Mouse (Mus musculus) ES-CJ7 (cell line): ENCODE data around the gene Gm6993.

Experiments
- DNase-seq: peaks from one replicate; pipeline ENCODE4 v3.0.0; 2011; ENCODE audit warnings: low read depth, low spot score

Gene Gm6993

DNA sequence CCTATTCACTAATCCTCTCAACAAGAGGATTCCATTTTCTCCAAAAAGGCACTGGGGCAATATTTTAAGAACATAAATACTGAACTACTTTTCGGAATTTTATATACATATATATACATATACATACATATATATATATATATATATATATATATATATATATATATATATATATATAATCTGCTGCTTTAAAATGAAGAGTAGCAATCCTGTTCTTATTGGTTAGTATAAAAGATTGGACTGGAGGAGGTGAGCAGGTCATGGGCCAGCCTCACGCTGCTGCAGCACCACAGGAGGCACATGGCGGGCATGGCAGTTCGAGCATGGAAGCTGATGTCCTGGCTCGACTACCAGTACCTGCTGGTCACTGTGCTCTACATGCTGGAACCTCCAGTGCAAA, at the start of gene Gm6993:
Gene Gm6993, plus strand, starts transcription at position 301 of the 400 bp plus-strand sequence.
- DNase-seq, result no peak

DNA sequence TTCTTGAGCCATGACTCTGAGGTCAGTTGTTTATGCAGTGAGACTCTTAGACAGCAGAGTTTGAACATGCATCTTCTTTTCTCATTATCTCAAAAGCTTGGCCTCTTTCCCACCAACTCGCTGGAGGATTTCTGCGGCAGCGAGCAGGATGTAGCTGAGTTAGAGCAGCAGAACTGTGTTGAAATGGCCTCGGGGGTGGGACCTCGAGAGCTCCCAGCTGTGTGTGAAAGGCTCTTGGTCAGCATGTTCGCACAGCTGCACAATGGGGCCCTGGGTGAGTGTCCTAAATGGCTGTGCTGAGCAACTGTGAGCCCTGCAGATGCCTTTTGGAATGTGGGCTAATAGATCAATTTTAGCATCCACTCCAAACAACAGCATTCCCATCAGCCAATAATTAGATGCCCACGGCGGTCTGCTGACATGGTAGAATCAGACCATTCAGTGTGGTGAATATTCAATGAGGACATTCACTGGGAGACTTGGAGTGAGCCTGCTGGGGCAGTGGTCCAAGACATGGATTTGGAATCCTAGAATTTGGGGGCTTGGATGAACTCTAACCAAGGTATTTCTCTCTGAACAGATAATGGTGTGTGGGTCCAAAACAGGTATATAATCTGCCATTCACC, 49.1 kb upstream of the Gm6993 start:
- DNase-seq, result no peak

DNA sequence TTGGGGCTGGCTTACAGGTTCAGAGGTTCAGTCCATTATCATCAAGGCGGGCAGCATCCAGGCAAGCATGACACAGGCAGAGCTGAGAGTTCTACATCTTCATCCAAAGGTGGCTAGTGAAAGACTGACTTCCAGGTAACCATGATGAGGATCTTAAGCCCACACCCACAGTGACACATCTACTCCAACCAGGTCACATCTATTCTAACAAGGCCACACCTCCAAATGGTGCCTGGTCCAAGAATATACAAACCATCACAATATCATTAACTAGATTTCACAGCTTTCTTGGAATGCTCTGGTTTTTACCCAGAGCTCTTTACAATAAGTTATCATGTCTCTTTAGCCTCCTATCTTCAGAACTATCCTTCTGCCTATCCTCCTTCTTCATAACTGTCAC, 38.1 kb upstream of the Gm6993 start:
- no peak for DNase-seq

DNA sequence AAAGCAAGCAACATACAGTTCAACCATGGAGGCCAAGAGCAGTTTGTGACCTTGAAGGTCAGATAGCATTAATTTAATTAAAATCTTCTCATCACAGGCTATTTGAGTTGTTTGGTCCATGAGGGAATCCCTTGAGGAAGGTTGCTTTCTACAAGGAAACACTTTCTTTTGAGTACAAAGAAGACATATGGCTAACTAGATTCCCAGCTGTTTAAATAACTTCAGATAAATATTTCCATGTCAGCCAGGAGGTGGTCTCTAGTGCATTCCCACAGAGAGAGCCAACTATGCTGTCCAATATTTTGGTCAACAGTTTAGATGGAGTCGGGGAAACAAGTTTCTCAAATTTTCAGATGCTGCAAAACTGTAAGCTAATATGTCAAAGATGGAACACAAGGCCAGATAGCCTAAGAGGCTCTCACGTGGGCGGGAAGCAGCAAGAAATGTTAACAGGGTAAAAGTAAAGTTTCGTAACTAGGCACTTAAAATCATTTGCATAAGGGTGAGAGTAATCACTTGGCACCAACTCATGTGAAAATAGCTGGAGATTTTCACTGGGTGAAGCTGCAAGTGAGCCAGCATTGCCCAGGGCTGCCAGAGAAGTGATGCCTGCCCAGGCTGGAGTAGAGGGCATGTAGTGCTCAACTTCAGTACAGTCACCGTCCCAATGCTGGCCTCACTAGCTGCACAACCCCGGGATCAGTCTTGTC, 36.7 kb upstream of the Gm6993 start:
- no peak for DNase-seq

DNA sequence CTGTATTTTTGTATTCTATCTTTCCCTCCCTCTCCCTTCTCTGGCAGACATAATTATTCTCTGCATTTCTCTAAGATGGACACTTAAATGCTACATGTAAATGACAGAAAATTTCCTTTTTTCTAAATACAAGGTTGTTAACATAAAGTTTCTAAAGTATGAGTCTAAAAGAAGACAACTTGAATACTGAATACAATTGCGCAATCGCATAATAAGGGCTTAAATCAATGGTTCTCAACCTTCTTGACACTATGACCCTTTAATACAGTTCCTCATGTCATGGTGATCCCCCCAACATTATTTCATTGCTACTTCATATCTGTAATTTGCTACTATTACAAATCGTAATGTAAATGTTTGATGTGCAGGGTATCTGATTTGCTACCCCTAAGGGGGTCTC, 35.7 kb upstream of the Gm6993 start:
- no peak for DNase-seq

DNA sequence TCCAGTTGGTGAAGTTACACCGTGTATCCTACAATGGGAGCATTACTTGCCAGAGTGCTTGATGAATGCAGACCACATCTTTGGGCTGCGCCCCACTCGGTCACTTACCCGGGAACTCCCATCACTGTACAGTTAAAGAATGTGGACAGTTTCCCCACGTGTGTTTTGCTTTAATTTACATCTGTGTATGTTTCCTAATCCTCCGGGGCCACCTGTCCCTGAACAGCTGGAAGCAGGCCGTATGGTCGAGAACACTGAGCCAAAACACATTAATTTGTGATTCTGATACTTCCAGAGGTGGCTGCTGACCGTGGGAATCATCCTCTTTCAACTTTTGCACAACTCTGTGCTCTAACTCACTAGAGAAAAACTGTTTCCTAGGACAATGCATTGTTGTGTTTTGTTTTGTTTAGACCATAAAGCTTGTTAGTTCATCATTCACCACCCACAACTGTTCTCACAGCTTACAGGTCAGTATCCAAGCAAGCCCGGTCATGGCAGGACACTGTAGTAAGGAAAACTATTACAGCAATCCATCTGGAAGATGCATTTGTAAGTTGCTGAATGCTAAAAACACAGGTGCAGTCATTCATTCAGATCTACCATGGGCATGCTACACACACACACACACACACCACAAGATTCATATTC, 34.5 kb upstream of the Gm6993 start:
- DNase-seq, result no peak

DNA sequence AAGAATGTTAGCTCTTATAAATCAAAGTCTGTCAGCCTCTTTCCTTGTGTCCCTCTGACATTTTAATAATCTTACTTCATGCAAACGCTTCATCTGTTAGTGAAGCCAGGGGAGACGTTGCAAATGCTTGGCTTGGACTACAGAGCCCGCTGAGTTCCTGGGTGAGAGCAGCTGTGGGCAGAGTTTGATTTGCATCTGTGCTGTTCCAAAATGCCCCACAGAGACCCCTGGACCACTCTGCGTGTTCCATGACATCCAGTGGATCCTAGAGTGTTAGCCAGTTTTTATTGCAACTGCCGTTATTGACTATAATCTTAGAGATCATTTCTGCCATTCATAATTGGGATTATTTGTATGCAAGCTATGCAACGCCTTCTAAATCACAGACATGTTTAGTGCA, 31.8 kb upstream of the Gm6993 start:
- no peak for DNase-seq

DNA sequence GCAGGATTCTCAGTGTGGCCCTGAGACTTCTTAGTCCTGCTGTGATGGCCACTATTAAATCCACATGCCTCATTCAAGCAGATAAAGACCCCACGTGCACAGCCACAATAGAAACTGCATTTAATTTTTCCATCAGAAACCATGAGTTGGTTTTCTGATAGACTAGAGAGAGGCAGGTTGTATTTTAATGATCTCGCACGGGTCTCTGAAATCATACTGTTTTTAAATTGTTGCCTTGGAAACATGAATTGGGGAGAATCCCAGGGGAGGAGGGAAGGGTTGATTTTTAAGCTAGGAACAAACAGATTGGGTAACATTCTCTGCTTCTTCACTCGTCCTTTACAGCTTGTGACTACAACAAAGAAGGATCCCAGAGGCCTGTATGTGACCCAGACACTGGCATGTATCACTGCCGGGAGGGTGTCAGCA, 31.2 kb upstream of the Gm6993 start:
- no peak for DNase-seq

DNA sequence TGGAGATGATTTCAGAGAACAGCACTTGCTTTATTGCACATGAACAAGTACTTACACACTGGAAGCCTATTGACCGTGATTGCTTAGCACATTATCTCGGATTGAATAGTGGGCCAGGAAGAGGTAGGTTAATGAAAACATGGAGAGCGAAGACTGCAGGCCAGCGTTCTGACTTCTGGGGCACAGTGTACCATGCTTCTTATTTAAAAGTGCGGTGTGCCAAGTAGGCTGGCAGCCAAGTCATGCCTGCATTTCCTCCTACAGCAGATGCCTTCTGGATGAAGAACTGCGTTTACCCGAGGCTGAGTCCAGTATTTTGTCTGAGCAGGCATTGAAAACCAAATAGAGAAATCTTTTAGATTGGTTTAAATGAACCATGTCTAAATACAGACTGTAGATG, 27.0 kb upstream of the Gm6993 start:
- DNase-seq, result no peak

DNA sequence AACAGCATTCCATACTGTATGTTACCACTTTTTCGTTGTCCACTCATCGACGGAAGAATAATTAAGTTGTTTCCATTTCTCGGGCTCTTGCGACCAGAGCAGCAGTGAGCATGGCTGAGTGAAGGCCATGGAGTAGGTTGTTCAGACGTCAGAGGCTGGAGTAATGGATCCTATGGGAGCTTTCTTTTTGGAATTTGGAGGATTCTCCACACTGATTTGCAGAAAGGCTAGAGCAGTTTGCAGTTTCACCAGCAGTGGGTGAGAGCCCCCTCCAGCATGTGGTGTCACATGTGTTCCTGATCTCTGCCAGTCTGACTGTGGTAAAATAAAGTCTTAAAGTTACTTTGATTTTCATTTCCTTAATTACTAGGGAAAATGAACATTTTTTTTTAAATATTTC, 25.6 kb upstream of the Gm6993 start:
- DNase-seq, result no peak

DNA sequence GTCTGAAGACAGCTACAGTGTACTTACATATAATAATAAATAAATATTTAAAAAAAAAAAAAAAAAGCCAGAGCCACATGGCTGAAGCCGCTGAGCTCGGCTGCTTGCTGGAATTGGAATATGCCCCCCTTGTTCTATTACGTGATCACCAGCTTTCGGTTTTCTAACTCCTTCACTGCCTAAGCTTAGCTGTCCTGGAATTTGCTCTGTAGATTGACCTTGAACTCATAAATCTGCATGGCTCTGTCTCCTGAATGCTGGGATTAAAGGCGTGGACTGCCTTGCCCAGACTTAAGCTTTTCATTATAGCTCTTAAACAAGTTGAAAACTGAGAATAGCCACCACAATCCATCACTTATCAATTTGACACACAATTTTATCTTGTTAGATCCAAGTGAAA, 23.3 kb upstream of the Gm6993 start:
- DNase-seq, result no peak

DNA sequence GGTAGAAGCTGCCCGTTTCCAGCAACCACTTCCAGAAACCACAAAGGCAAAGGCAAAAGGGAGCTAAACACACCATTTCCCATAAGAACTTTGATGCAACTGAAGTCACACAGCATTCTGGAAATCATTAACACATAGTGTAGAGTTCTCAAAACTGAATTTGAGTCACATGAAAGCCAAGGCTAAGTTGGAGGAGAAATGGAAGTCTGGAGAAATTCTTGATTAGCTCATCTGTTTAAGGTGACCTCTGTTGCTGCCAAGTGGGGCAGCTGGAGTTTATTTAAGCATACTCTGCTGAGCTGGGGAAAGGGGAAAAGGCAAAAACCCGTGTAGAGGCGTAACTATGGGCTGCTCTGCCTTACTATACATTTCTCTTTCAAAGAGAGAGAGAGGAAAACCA, 21.8 kb upstream of the Gm6993 start:
- DNase-seq, result no peak

DNA sequence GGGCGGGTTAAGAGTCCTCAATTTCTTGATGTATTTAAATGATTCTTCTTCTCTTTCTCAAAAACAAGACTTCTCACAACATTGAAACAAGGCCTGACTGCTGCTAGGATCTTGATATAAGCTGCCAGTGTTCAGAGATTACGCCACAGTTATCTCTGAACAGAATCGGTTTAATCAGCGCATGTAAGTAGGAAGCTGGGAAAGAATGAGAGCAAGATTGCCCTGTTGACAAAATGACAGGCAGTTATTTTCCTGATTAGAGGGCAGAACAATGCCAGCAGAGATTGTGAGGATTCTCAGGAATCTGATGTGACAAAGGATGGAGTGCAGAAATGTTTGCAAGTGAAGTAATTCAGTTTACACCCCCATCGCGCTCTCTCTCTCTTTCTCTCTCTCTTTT, 19.0 kb upstream of the Gm6993 start:
- no peak for DNase-seq

DNA sequence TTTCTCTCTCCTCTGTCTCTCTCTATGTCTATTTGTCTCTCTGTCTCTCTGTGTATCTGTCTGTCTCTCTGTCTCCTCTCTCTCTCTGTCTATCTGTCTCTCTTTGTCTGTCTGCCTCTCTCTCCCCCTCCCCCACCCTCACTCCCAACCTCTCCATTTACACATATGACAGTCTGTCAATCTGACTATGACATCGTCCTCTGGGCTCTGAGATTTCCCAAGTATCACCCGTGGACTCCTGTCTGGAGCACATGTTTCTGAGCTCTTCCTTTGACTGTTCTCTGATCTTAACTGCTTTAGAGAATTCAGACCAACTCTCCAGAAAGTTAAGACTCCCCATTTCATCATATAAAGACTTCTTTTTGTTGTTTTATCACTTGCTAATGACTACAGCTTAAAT, 18.3 kb upstream of the Gm6993 start:
- no peak for DNase-seq

DNA sequence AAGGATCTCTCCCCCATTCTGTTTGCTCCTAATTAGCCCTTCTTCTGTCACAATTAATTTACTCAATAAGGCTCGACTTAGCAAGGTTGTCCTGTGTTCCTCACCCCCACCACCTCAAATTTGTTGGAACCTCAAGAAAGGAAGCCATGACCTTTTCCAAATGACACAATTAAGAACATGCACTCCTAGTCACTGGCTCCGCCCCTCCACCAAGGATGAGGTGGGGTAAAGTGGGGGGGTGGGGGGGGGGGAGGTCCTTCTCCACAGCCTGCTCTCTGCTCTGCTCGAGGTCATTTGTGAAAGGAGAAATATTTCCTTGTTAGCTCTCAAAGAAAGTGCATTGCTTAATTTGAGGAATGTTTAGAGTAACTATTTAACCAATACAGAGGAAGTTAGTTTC, 17.8 kb upstream of the Gm6993 start:
- DNase-seq, result no peak

DNA sequence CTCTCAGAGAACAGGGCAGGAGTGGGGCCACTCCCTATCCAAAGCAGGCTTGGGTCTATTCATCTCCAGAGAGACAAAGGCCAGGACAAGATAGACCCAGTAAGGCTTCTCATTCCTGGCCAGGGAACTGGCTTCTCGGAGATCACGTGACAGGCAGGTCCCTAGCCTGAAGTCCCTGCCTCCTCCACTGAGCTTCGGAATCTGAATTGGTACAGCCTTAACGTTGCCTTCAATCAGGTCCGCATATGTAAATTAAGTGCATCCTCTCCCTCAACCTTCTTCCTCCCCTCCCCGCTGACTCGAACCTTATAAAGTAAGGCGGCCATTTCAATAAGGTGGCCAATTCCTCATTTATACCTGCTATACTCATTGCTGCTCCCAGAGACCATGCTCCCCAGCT, 15.1 kb upstream of the Gm6993 start:
- DNase-seq, result peak; percentile 94

DNA sequence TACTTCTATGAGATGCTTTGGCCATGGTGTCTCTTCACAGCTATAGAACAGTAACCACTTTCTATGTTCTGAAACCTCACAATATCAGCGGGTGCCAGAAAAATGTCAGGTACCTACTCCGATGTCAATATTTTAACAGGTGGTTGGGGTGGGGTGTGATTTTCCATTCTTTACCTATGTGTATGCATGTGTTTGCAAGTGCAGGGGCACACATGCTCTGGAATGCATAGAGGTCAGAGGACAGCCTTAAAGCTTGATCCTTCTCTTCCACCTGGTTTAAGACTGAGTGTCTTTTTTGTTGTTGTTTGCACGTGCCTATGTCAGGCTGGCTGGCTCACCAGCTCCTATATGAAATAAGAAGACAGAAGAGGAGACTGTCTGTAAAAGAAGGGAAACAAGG, 13.4 kb upstream of the Gm6993 start:
- no peak for DNase-seq

DNA sequence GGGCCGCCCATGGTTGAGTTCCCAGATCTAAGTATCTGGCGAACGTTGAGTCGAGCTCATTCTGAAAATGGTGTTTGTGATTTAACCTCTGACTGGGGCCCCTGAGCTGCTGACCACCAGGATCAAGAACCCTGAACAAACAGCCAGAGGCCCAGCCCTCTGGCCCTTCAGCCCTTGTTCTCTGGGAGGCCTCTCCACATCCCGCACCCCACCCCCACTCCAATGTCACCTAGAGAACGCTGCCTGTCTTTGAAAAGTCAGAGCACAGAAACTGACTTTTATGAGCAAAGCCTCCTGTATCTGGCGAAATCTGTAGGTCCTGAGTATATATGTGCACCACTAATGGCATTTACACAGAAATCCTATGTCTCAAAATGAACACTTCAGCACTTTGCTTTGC, 11.7 kb upstream of the Gm6993 start:
- DNase-seq, result no peak

DNA sequence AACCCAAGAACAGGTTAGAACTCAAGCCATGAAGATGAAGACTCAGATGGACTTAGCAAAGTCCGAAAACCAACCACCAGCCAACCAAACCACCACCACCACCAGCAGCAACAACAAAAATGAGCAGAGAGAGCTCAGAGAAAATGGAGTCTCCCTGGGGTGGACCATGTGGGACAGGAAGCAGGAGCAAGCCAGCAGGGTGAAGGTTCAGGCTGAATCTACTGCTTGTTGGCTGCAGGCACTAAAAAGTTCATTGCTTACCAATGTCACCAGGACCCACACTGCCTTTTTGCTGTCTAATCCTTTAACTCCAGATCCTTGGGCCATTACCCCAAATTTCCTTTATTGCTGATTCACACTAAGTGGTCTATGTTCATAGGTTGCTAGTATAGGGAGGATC, 7.9 kb upstream of the Gm6993 start:
- DNase-seq, result no peak

DNA sequence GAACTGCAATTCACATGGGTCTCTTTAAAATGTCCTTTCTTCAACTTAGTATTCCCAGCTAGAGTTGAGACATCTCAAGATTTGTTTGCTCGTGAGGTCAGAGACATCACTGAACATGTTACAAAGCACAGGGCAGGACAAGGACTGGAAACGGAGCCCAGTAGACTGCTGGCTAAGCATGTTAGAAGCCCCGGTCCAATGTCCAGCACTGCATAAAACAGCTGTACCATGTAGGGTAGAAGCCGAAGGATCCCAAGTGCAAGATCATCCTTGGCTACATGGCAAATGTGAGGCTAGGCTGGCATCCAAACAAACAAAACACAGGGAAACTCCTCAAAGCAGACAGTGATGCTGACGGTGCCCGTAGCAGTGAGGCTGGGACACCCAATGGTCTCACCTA, 5.6 kb upstream of the Gm6993 start:
- no peak for DNase-seq

DNA sequence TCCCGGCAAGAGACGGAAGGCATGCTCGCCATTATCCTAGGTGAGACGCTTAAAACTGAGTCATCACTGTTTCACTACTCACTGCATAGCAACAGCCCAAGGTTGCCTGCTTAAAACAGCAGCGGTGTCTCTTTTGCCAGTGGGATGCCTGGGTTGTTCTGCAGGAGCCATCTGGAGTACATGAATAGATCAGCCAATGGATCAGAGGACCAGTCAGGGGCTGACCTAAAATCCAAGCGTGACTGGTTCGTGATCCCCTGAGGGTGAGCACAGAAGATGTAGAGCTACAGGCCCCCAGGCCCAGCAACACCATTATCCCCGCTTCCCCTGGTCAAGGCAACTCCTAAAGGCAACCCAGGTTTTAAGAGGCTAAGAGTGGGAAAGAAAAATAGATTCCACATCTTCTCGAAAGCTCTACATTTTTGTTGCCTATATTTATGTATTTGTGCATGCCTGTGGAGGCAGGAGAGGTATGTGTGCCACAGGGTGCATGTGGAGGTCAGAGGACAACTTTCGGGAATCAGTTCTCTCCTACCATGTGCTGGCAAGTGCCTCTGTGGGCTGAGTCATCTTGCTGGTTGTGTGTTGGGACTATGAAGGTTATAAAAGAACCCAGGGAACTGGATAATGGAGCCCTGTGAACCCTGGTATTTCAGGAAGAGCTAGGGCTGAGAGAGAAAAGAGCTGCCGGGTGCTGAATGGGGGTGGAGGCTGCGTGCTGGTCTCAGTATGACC, 3.5 kb upstream of the Gm6993 start:
- DNase-seq, result no peak

DNA sequence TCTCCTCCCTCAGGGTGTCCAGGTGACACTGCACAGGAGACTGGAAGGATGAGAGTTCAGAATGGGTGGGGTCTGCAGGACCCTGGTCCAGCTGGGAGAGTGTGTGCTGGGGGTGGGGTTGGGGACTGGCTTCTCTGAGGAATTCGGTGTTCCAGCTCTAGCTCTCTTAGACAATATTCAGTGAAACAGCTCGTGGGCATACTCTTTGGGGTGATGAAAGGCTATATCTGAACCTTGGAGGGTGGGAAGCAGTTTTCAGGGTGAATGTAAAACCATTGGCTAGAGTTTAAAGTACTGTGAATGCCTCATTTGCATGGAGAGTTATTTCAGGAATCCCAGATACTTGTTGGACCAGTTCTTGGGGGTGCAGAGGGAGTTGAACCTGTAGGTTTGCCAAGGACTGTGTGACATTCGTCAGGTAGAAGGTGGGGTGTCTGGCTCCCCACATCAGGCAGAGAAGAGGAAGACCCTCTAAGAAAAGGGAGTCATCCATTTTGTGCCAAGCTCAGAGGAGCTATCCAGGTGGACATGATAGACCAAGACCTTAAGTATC, 1.5 kb upstream of the Gm6993 start:
- no peak for DNase-seq
